Comparison of ENCODE assay signal across 8 mouse cellular contexts in genomic region chr12:100520077-100520793, GRCm38 (mm10). TPM values are rescaled to one million over a fixed set of nuclear protein-coding genes. Genes with fewer than 3 reads are reported as not detected.
A peak's percentile ranks its signal among the peaks of the same experiment; 100 is the strongest.
DNase-seq lines count a peak whose midpoint lies in the region; ATAC-seq and TF ChIP-seq lines count a peak whose summit lies in the region.

No protein-coding gene starts in this region.

- no peaks in the 10 kb centered on the region for H3K9me3 ChIP-seq in limb, embryonic 14.5 days (ENCODE audit: control insufficient read depth, low read length)
- no peaks in the 10 kb centered on the region for H3K9me3 ChIP-seq in midbrain, embryonic 14.5 days (ENCODE audit: control insufficient read depth, low read length)

- H3K9ac ChIP-seq in limb, embryonic 14.5 days (ENCODE audit: low read depth, low read length, severe bottlenecking): peak overlapping the region; percentile 95
- peak overlapping the region; percentile 96 for H3K9ac ChIP-seq in midbrain, embryonic 14.5 days (replicated peaks; ENCODE audit: low read length)

- DNase-seq in frontal cortex, adult 2 months (ENCODE audit: extremely low spot score in 1 of 2, low spot score in 1 of 2): no peak
- DNase-seq in cerebellum, postnatal 10 days: peak; percentile 80
- peak; percentile 56 for DNase-seq in gastrocnemius, postnatal 25 days
- peak; percentile 49 for DNase-seq in induced T-regulatory cell, adult 2 months (ENCODE audit: low read depth)
- peak; percentile 36 for DNase-seq in limb, embryonic 14.5 days (ENCODE audit: low spot score)
- DNase-seq in midbrain, embryonic 14.5 days: peak; percentile 81
- DNase-seq in splenic B cell, adult 2 months (ENCODE audit: low read depth, low spot score): peak; percentile 51

- H3K36me3 ChIP-seq in limb, embryonic 14.5 days (ENCODE audit: control insufficient read depth, insufficient read depth, low read length): no peaks in the 10 kb centered on the region; the same call in 1 of the 2 replicates
- H3K36me3 ChIP-seq in midbrain, embryonic 14.5 days (ENCODE audit: control insufficient read depth, insufficient read depth, low read length): no peaks in the 10 kb centered on the region
- H3K36me3 ChIP-seq in splenic B cell, adult 2 months (ENCODE audit: control insufficient read depth, insufficient read depth, low read length, poor library complexity, severe bottlenecking): no peaks in the 10 kb centered on the region

- no peaks in the 10 kb centered on the region for H3K27me3 ChIP-seq in limb, embryonic 14.5 days (ENCODE audit: control insufficient read depth, insufficient read depth, low read length)
- H3K27me3 ChIP-seq in midbrain, embryonic 14.5 days (ENCODE audit: control insufficient read depth, insufficient read depth, low read length): no peaks in the 10 kb centered on the region
- H3K27me3 ChIP-seq in splenic B cell, adult 2 months (ENCODE audit: control insufficient read depth, insufficient read depth, low read length, poor library complexity, severe bottlenecking): no peaks in the 10 kb centered on the region

- H3K4me2 ChIP-seq in limb, embryonic 14.5 days (replicated peaks; ENCODE audit: low read depth, low read length, severe bottlenecking): peak overlapping the region; percentile 87
- H3K4me2 ChIP-seq in midbrain, embryonic 14.5 days (ENCODE audit: low read length): peak overlapping the region; percentile 85

- under 1% methylated on average over 49 of the region's 76 CpGs for WGBS in limb, embryonic 14.5 days
- under 1% methylated on average over 73 of the region's 76 CpGs for WGBS in midbrain, embryonic 14.5 days

- peak; percentile 41 for ATAC-seq in frontal cortex, adult (ENCODE audit: low TSS enrichment)
- ATAC-seq in limb, embryonic 14.5 days (ENCODE audit: low FRiP score, low read depth): peak; percentile 56
- ATAC-seq in midbrain, embryonic 14.5 days (ENCODE audit: low FRiP score, low TSS enrichment): peak; percentile 70

- no peak for TF ChIP-seq POLR2A in limb, embryonic 14.5 days (IDR thresholded peaks at IDR 0.05; ENCODE audit: borderline replicate concordance, extremely low read depth, insufficient read depth, insufficient read length)

- peak overlapping the region; percentile 87 for H3K4me3 ChIP-seq in limb, embryonic 14.5 days (replicated peaks; ENCODE audit: low read length)
- peak overlapping the region; percentile 85 for H3K4me3 ChIP-seq in midbrain, embryonic 14.5 days (replicated peaks; ENCODE audit: low read depth, low read length)

- H3K4me1 ChIP-seq in limb, embryonic 14.5 days (ENCODE audit: control insufficient read depth, insufficient read depth, low read length): peaks cover 12% of the 10 kb centered on the region
- peaks cover 16% of the 10 kb centered on the region for H3K4me1 ChIP-seq in midbrain, embryonic 14.5 days (ENCODE audit: control insufficient read depth, insufficient read depth, low read length)

- H3K27ac ChIP-seq in limb, embryonic 14.5 days (replicated peaks; ENCODE audit: low read depth, low read length): peak overlapping the region; percentile 84
- H3K27ac ChIP-seq in midbrain, embryonic 14.5 days (replicated peaks; ENCODE audit: low read depth, low read length): peak overlapping the region; percentile 88

RNA-seq across cellular contexts. Expression of gene Ttc7b, which starts 0.4 kb away (rescaled TPM):
- 194 and 202 TPM in 2 replicates for polyA plus RNA-seq in frontal cortex, adult 2 months (2012; rRNA removed)
- 100 to 1,000 TPM in 1 of 2 experiments, 10 to 100 TPM in 1; 98.3 to 136 TPM for total RNA-seq in gastrocnemius, postnatal 25 days (2021)
- polyA plus RNA-seq in limb, embryonic 14.5 days (2012; rRNA removed): 28.1 and 38.0 TPM in 2 replicates
- polyA plus RNA-seq in limb, embryonic 14.5 days (2014; fragmentation: Nextera tagmentation; extraction: Ambion mirVana): 7.3 and 11.4 TPM in 2 replicates
- 8.5 and 9.6 TPM in 2 replicates for polyA plus RNA-seq in midbrain, embryonic 14.5 days (2014; fragmentation: Nextera tagmentation; extraction: Ambion mirVana)

Comparison
In these comparisons a context has a peak if more than half of its experiments do, and no peak if none do; other contexts are left out.
1. DNase-seq: peak in cerebellum, postnatal 10 days (2 of 2), gastrocnemius, postnatal 25 days (single experiment), induced T-regulatory cell, adult 2 months (single experiment), limb, embryonic 14.5 days (single experiment), midbrain, embryonic 14.5 days (single experiment) and splenic B cell, adult 2 months (single experiment); none in frontal cortex, adult 2 months (0 of 2).
2. Peak in every context shown above with its lines, with median percentiles within 50 percentile points of each other: ATAC-seq.